Mouse (Mus musculus): ENCODE data around the gene Rtn1.

GRCm38 (mm10) chr12:72298222-72298621 is 110.6 kb downstream of the Rtn1 start:
- TF ChIP-seq CTCF (IDR thresholded peaks at IDR 0.05; ENCODE audit: borderline replicate concordance, extremely low read depth, insufficient read depth, insufficient read length): no peak
- no peak for TF ChIP-seq POLR2A (IDR thresholded peaks at IDR 0.05; ENCODE audit: borderline replicate concordance, extremely low read depth, insufficient read depth, insufficient read length, poor library complexity, severe bottlenecking)
